30 mouse cellular contexts compared by ENCODE assay signal in genomic region chr7:138469211-138469610, GRCm38 (mm10).
"Had no signal": no experiment of that assay in that cellular context is flagged by ENCODE, and none has a peak within 500 bp of the region (broad histone marks: within the 10 kb centered on the region; RNA-seq: fewer than 3 reads in every experiment).

No protein-coding gene starts in this region.

- H3K9me3 ChIP-seq: limb, embryonic 10.5 days; limb, embryonic 12.5 days; limb, embryonic 13.5 days; limb, embryonic 15.5 days; liver, embryonic 12.5 days; liver, embryonic 13.5 days; liver, embryonic 15.5 days; lung, embryonic 15.5 days; megakaryocyte, embryonic 14.5 days; midbrain, embryonic 12.5 days; midbrain, embryonic 13.5 days; midbrain, embryonic 15.5 days; neural tube, embryonic 12.5 days had no signal

- H3K36me3 ChIP-seq: limb, embryonic 10.5 days; limb, embryonic 12.5 days; limb, embryonic 13.5 days; limb, embryonic 15.5 days; liver, embryonic 12.5 days; liver, embryonic 13.5 days; liver, embryonic 15.5 days; lung, embryonic 15.5 days; midbrain, embryonic 12.5 days; midbrain, embryonic 13.5 days; midbrain, embryonic 15.5 days; neural tube, embryonic 12.5 days had no signal

- H3K4me3 ChIP-seq: limb, embryonic 10.5 days; limb, embryonic 12.5 days; limb, embryonic 13.5 days; limb, embryonic 15.5 days; liver, embryonic 12.5 days; liver, embryonic 13.5 days; liver, embryonic 15.5 days; lung, embryonic 15.5 days; megakaryocyte, embryonic 14.5 days; midbrain, embryonic 12.5 days; midbrain, embryonic 13.5 days; midbrain, embryonic 15.5 days; myocyte; neural tube, embryonic 12.5 days had no signal

- DNase-seq: left cerebral cortex, postnatal 4 days; liver; liver, embryonic 13.5 days; liver, postnatal 0 days; lung, adult 18-20 months; lung, adult 2 months; lung, embryonic 14.5 days; lung, postnatal 10 days; lung, postnatal 14 days; lung, postnatal 36 days; lung, postnatal 4 days; midbrain, embryonic 14.5 days had no signal

- H3K27ac ChIP-seq: limb, embryonic 10.5 days; limb, embryonic 12.5 days; limb, embryonic 13.5 days; limb, embryonic 15.5 days; liver, embryonic 12.5 days; liver, embryonic 13.5 days; liver, embryonic 14.5 days; liver, embryonic 15.5 days; lung, embryonic 15.5 days; macrophage; midbrain, embryonic 12.5 days; midbrain, embryonic 13.5 days; midbrain, embryonic 15.5 days; neural tube, embryonic 12.5 days had no signal

- H3K27me3 ChIP-seq: limb, embryonic 12.5 days; limb, embryonic 13.5 days; limb, embryonic 15.5 days; liver, embryonic 12.5 days; liver, embryonic 13.5 days; liver, embryonic 15.5 days; lung, embryonic 15.5 days; megakaryocyte, embryonic 14.5 days; midbrain, embryonic 12.5 days; midbrain, embryonic 13.5 days; midbrain, embryonic 15.5 days; neural tube, embryonic 12.5 days had no signal

- H3K4me1 ChIP-seq: limb, embryonic 10.5 days; limb, embryonic 12.5 days; limb, embryonic 13.5 days; limb, embryonic 15.5 days; liver, embryonic 12.5 days; liver, embryonic 13.5 days; liver, embryonic 15.5 days; lung, embryonic 15.5 days; megakaryocyte, embryonic 14.5 days; midbrain, embryonic 12.5 days; midbrain, embryonic 13.5 days; midbrain, embryonic 15.5 days; neural tube, embryonic 12.5 days had no signal

- ATAC-seq: liver, embryonic 12.5 days; liver, postnatal 0 days; lung, postnatal 0 days; midbrain, embryonic 13.5 days; midbrain, embryonic 15.5 days; midbrain, embryonic 16.5 days had no signal

- H3K4me2 ChIP-seq: limb, embryonic 12.5 days; limb, embryonic 13.5 days; limb, embryonic 15.5 days; liver, embryonic 11.5 days; liver, embryonic 12.5 days; liver, embryonic 13.5 days; liver, embryonic 15.5 days; lung, embryonic 14.5 days; lung, embryonic 15.5 days; midbrain, embryonic 12.5 days; midbrain, embryonic 13.5 days; midbrain, embryonic 15.5 days; neural tube, embryonic 12.5 days had no signal

- H3K9ac ChIP-seq: limb, embryonic 12.5 days; limb, embryonic 13.5 days; limb, embryonic 15.5 days; liver, embryonic 12.5 days; liver, embryonic 13.5 days; liver, embryonic 14.5 days; liver, embryonic 15.5 days; liver, postnatal 0 days; lung, embryonic 14.5 days; lung, embryonic 15.5 days; midbrain, embryonic 12.5 days; midbrain, embryonic 13.5 days; midbrain, embryonic 15.5 days; neural tube, embryonic 12.5 days had no signal
